Mouse (Mus musculus): ENCODE measurements around the gene 4933417A18Rik. TPM values are rescaled to one million over a fixed set of nuclear protein-coding genes. Genes with fewer than 3 reads are reported as not detected.
"Not testable (repeated sequence)": the region's sequence is repeated elsewhere in the genome, so short reads cannot be mapped to it uniquely, and the experiment has no call there.

Gene 4933417A18Rik
- polyA plus RNA-seq, 1 experiment = not detected

DNA sequence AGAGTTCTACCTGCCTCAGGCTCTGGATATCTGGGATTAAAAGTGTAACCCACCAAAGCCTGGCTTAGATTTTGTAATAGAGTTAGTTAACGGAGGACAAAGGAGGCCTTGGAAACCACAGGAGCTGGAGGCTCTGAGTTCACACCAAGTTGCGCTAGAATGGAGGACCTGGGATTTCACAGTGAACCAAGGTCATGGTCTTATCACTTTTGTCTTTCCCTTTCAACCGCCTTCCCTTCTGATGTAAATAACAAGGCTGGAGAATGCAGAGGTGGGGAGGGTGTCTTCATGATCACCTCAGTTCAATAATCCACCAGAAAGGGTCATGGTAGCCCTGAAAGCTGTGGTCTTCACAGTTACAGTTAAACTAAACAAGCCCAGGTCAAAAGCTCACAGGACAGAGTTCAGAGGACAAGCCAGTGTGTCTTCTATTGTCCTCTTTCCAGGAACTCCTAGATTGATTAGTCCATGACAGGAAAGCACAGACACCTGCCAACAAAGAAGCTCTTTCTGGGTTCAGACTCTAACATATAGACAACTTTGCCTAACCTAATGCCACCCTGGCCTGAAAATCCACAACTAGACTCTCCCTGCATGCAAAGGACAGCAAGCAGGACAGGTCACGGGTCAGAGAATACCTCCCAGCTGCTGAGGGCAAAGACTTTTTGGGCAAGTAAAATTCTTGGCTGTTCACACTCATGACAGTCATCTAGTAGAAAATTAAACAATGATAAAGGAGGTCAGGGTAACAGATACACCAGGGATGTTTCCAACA lies 37.0 kb downstream of the 4933417A18Rik start:
- no peak for TF ChIP-seq USF1 (IDR thresholded peaks at IDR 0.05; ENCODE audit: low read depth)
- no peak for TF ChIP-seq CEBPB (IDR thresholded peaks at IDR 0.05; ENCODE audit: low read depth)
- TF ChIP-seq CTCF (IDR thresholded peaks at IDR 0.05; ENCODE audit: control insufficient read depth, insufficient read depth, insufficient read length) = no peak
- no peak for TF ChIP-seq MYOG (IDR thresholded peaks at IDR 0.05; ENCODE audit: control insufficient read depth, extremely low read depth, insufficient read length)
- no peak for TF ChIP-seq MYOD1 (IDR thresholded peaks at IDR 0.05; ENCODE audit: control insufficient read depth, insufficient read length, low read depth)
- no peak for TF ChIP-seq FOSL1 (IDR thresholded peaks at IDR 0.05; ENCODE audit: insufficient read depth, low read length, poor library complexity, severe bottlenecking)
- no peaks in the 10 kb centered on the region for H3K79me2 ChIP-seq (ENCODE audit: control insufficient read depth, insufficient read depth)
- H3K27me3 ChIP-seq (ENCODE audit: control insufficient read depth, insufficient read depth, insufficient read length) = peaks cover 21% of the 10 kb centered on the region
- H3ac ChIP-seq (ENCODE audit: control insufficient read depth, insufficient read length, low read depth) = no peak overlapping the region
- H3K79me3 ChIP-seq (ENCODE audit: low read depth) = no peaks in the 10 kb centered on the region
- H3K4me3 ChIP-seq (ENCODE audit: insufficient read depth, poor library complexity, severe bottlenecking) = no peak overlapping the region
- no peaks in the 10 kb centered on the region for H3K36me3 ChIP-seq (ENCODE audit: control insufficient read depth, insufficient read depth)

DNA sequence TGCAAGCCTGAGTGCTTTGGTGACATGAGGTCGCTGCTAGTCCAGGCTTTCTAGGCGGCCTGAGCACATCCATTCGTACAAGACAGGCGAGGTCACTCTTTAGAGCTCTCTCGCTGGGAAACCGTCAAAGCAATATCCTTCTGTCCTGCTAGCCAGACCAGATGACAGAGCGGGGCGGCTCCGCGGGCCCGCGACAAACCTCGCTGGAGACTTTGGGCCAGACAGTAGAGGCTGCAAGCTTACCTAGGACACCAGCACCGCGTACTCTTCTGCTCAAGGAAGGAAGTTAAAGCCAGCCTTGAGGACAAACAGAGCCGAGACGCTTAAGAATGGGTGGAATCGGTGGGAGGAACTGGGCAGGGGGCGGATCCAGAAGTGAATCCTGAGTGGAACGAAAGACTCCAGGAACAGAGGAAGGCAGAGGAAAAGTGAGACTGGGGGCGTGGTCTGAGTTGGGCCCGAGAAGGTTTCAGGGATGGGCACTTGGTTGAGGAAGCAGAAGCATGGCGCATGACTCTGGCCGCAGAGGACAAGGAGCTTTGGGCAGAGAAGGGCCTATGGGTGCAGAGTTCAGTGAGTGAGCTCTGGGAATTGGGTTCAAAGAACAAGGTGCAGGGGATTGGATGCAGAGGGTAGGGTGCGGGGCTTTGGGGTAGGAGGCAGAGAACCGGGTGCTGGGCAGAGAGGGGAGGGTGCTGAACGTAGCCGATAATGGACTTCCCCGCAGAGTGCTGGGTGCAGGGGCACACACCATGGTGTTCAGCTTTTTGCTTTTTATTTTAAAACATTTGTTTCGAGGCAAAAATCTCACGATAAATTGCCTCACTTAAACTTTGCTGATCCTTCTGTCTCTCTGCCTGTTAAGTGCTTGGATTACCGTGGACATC lies 39.5 kb downstream of the 4933417A18Rik start, which contains the start of gene Eci3:
Gene Eci3, minus strand, starts transcription at position 300 of the 887 bp plus-strand sequence.
- H3ac ChIP-seq (ENCODE audit: control insufficient read depth, insufficient read length, low read depth) = no peak within 1 kb of the TSS
- H3K36me3 ChIP-seq (ENCODE audit: control insufficient read depth, insufficient read depth) = no peaks in the 10 kb centered on the region
- H3K4me3 ChIP-seq (ENCODE audit: insufficient read depth, poor library complexity, severe bottlenecking) = no peak within 1 kb of the TSS
- H3K79me3 ChIP-seq (ENCODE audit: low read depth) = no peaks in the 10 kb centered on the region
- no peaks in the 10 kb centered on the region for H3K79me2 ChIP-seq (ENCODE audit: control insufficient read depth, insufficient read depth)
- H3K27me3 ChIP-seq (ENCODE audit: control insufficient read depth, insufficient read depth, insufficient read length) = peaks cover 15% of the 10 kb centered on the region
- no peak for TF ChIP-seq MYOG (IDR thresholded peaks at IDR 0.05; ENCODE audit: control insufficient read depth, extremely low read depth, insufficient read length)
- TF ChIP-seq USF1 (IDR thresholded peaks at IDR 0.05; ENCODE audit: low read depth) = no peak
- TF ChIP-seq FOSL1 (IDR thresholded peaks at IDR 0.05; ENCODE audit: insufficient read depth, low read length, poor library complexity, severe bottlenecking) = no peak
- no peak for TF ChIP-seq MYOD1 (IDR thresholded peaks at IDR 0.05; ENCODE audit: control insufficient read depth, insufficient read length, low read depth)
- no peak for TF ChIP-seq CEBPB (IDR thresholded peaks at IDR 0.05; ENCODE audit: low read depth)
- no peak for TF ChIP-seq MAX (IDR thresholded peaks at IDR 0.05)
- no peak for TF ChIP-seq CTCF (IDR thresholded peaks at IDR 0.05; ENCODE audit: control insufficient read depth, insufficient read depth, insufficient read length)

DNA sequence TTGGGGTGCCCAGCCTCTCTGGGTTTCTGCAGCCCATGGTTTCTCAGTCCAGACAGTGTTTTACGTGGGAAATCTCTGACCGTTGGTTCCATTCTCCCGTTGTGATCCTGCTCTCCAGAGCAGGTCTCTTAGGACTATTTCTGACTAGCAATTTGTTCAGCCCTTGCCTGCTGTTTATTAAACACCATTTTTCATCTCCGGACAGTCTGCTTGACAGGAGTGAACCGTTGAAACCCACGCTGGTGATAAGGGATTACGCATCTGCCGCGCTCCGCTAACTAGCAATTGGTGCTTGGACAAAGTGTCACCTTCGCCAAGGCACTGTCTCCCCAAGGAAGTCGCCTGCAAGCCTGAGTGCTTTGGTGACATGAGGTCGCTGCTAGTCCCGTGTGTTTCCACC lies 40.2 kb downstream of the 4933417A18Rik start:
- TF ChIP-seq FOSL1 (IDR thresholded peaks at IDR 0.05; ENCODE audit: insufficient read depth, low read length, poor library complexity, severe bottlenecking) = no peak
- no peak for TF ChIP-seq USF1 (IDR thresholded peaks at IDR 0.05; ENCODE audit: low read depth)
- no peak for TF ChIP-seq MYOD1 (IDR thresholded peaks at IDR 0.05; ENCODE audit: control insufficient read depth, insufficient read length, low read depth)
- no peak for TF ChIP-seq MYOG (IDR thresholded peaks at IDR 0.05; ENCODE audit: control insufficient read depth, extremely low read depth, insufficient read length)
- TF ChIP-seq MAX (IDR thresholded peaks at IDR 0.05) = no peak
- no peak for TF ChIP-seq CEBPB (IDR thresholded peaks at IDR 0.05; ENCODE audit: low read depth)
- no peak overlapping the region for H3K4me3 ChIP-seq (ENCODE audit: insufficient read depth, poor library complexity, severe bottlenecking)
- no peaks in the 10 kb centered on the region for H3K79me3 ChIP-seq (ENCODE audit: low read depth)

DNA sequence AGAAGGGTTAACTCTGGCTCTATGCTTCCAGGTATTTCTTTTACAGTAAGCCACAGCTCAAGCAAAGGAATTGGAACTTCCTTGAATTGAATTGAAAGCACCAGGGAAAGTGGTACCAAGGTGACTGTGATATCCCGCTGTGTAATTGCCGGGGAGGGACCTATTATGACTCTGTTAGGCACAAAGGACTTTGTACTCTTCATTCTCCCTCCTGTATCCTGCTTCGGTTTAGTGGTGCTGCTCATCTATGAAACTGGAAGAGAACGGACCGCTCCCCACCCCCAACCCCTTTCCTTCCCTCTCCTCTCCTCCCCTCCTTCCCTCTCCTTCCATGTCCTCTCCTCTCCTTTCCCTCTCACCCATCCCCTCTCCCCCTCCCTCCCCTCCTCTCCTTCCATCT lies 40.7 kb downstream of the 4933417A18Rik start:
- peaks cover 15% of the 10 kb centered on the region for H3K27me3 ChIP-seq (ENCODE audit: control insufficient read depth, insufficient read depth, insufficient read length)
- TF ChIP-seq USF1 (IDR thresholded peaks at IDR 0.05; ENCODE audit: low read depth) (no peak), MAX (IDR thresholded peaks at IDR 0.05) (no peak)
- H3K4me3 ChIP-seq (ENCODE audit: insufficient read depth, poor library complexity, severe bottlenecking) = no peak overlapping the region
- no peaks in the 10 kb centered on the region for H3K36me3 ChIP-seq (ENCODE audit: control insufficient read depth, insufficient read depth)
- H3K79me2 ChIP-seq (ENCODE audit: control insufficient read depth, insufficient read depth) = no peaks in the 10 kb centered on the region
- H3K79me3 ChIP-seq (ENCODE audit: low read depth) = no peaks in the 10 kb centered on the region
- no peak overlapping the region for H3ac ChIP-seq (ENCODE audit: control insufficient read depth, insufficient read length, low read depth)

More for the DNA sequence above, 40.2 kb downstream of the 4933417A18Rik start:
- no peaks in the 10 kb centered on the region for H3K79me2 ChIP-seq (ENCODE audit: control insufficient read depth, insufficient read depth)
- peaks cover 15% of the 10 kb centered on the region for H3K27me3 ChIP-seq (ENCODE audit: control insufficient read depth, insufficient read depth, insufficient read length)
- H3ac ChIP-seq (ENCODE audit: control insufficient read depth, insufficient read length, low read depth) = no peak overlapping the region
- H3K36me3 ChIP-seq (ENCODE audit: control insufficient read depth, insufficient read depth) = no peaks in the 10 kb centered on the region

DNA sequence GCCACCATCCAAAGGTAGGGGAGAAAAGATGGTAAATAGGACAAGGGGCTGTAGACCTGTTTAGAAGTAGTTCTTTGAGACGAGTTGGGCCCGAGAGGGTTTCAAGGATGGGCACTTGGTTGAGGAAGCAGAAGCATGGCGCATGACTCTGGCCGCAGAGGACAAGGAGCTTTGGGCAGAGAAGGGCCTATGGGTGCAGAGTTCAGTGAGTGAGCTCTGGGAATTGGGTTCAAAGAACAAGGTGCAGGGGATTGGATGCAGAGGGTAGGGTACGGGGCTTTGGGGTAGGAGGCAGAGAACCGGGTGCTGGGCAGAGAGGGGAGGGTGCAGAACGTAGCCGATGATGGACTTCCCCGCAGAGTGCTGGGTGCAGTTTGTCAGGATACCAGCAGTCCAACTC lies 41.4 kb downstream of the 4933417A18Rik start:
- H3K36me3 ChIP-seq (ENCODE audit: control insufficient read depth, insufficient read depth); H3K79me2 ChIP-seq (ENCODE audit: control insufficient read depth, insufficient read depth); H3K79me3 ChIP-seq (ENCODE audit: low read depth); H3K4me3 ChIP-seq (ENCODE audit: insufficient read depth, poor library complexity, severe bottlenecking); H3ac ChIP-seq (ENCODE audit: control insufficient read depth, insufficient read length, low read depth): not testable (repeated sequence)
- H3K27me3 ChIP-seq (ENCODE audit: control insufficient read depth, insufficient read depth, insufficient read length) = peaks cover 15% of the 10 kb centered on the region

DNA sequence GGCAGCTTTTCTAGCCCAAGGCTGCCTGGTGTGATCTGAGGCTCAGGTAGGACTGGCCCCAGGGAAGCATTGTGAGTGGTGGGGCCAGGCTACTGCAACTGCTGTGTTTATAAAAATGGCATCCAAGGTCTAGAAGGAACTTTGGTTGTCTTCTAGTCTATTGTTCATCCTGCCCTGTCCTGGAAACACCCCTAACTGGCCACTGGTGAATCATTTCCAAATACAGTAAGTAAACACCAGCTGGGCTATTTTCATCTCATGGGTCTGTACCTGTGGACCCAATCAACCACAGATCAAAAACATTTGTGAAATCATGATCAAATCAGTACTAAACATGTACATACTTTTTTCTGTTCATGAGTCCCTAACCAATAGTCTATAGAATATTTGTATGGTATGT lies 48.2 kb downstream of the 4933417A18Rik start:
- H3K36me3 ChIP-seq (ENCODE audit: control insufficient read depth, insufficient read depth); H3K79me2 ChIP-seq (ENCODE audit: control insufficient read depth, insufficient read depth); H3K27me3 ChIP-seq (ENCODE audit: control insufficient read depth, insufficient read depth, insufficient read length); H3K79me3 ChIP-seq (ENCODE audit: low read depth); H3ac ChIP-seq (ENCODE audit: control insufficient read depth, insufficient read length, low read depth); H3K4me3 ChIP-seq (ENCODE audit: insufficient read depth, poor library complexity, severe bottlenecking): not testable (repeated sequence)
